Mouse (Mus musculus): ENCODE measurements at regions not wholly inside any gene's neighbourhood (a gene's known extent, or its start where the extent isn't known, plus 50 kb on each side); places are given as distances from the start of the nearest gene placed in this dataset.

GRCm38 (mm10) chr1:28144824-28145223 is 635.2 kb downstream of the Gm597 start:
- DNase-seq (ENCODE audit: low spot score in 2 of 2): no peak

GRCm38 (mm10) chr1:28102021-28102526 is 678.0 kb downstream of the Gm597 start:
- DNase-seq (ENCODE audit: low spot score in 2 of 2): no peak

DNA sequence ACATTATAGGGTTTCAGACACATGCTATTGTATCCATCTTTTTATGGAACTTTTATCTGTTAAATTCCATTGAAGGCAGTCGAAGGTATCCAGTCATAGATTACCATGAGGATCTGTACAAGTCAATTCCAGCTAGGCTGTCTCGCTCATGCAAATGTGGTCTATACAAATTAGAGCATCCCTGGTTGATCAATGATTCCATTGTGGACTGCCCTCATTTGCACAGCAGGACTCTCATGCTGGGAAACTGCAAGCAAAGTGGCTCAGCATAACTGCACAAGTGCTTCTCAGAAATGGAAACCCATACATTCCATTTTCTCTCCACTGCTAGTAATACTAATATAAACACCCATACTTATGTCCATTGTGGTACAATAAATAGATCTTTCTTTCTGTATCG is 695.6 kb downstream of the Gm597 start:
- no peak for DNase-seq (ENCODE audit: low spot score in 2 of 2)

DNA sequence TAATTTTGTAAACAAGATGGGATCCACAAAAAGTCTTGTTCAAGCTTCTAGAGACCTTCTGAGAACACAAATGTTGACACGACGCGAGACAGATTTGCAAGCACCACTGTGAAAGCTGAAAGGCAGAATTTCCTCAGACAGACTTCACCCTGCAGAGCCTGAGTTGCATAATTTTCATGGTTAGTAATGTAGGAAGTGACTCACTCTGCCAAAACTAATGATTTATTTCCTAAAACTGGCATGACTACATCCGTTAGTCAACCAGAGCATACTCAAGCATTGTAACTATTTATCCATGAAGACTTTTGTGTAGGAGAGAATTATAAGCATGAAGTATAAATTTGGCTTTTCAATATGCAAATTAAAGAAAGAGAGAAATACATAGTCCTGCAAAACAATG is 726.1 kb downstream of the Gm597 start:
- no peak for DNase-seq (ENCODE audit: low spot score in 2 of 2)

DNA sequence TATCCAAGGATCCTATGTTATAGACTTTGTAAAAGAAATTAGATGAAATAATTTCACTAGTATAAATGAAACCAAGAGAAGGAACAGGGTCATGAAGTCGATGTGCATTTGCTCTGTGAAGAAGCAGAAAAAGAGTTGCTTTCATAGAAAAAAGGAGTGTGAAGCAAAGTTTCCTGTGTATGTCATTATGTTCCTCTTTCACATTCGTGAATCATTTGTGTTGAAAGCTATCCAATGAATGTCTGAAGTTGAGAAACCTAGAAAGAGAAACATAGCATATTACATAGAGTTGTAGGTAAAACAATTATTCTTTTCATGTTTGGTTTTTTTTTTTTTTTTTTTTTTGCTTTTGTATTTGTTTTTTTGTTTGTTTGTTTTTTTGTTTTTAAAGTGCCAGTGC is 732.1 kb downstream of the Gm597 start:
- no peak for DNase-seq (ENCODE audit: low spot score in 2 of 2)

GRCm38 (mm10) chr1:28047379-28047778 is 732.7 kb downstream of the Gm597 start:
- DNase-seq (ENCODE audit: low spot score in 2 of 2): no peak

DNA sequence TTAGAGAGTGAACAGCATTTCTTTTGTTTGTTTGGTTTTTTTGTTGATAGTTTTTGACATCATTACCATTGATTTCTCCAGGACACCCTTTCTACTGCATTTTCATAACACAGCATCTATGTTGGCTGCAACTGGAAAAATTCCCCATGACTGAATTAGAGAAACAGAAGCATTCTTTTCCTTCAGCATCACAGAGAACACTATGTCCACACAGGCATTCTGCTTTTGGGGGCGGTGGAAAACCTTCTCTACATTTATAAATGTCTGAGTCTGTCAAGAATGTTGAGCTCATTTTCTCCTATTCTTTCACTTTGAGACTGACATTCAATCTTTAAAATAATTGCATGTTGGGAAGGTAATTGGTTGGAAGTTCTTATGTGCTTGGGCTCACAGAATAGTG is 734.4 kb downstream of the Gm597 start:
- DNase-seq (ENCODE audit: low spot score in 2 of 2): no peak

DNA sequence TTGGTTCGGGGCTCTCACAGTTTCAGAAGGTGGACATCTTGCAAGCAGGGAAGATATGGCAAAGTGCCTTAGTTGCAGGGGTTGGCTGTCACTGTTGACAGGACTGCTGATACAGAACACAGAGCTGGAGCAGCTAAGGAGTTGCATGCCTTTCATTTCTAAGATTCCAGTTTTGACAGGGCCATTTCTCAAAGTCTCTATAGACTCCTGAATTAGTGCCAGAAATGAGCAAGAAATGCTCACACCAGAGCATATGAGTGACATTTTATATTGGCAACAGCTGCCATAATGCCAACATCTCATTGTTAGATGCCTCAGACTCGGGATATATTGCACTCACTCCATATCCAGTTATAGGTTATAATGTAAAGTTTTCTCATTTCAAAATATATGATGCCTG is 754.3 kb downstream of the Gm597 start:
- no peak for DNase-seq (ENCODE audit: low spot score in 2 of 2)

GRCm38 (mm10) chr1:27998434-27998833 is 781.6 kb downstream of the Gm597 start:
- DNase-seq (ENCODE audit: low spot score in 2 of 2): peak in 1 of 2 experiments; percentile 11

- no peak for DNase-seq (ENCODE audit: low spot score in 2 of 2)
Observed at GRCm38 (mm10) chr1:27963369-27963768, 816.7 kb downstream of the Gm597 start.
